Mouse (Mus musculus) kidney, postnatal 25 days (tissue): Measurements from ENCODE around the gene Utp11.
A peak's percentile ranks its signal among the peaks of the same experiment; 100 is the strongest.

ENCODE experiments used
- DNase-seq, 2 experiments: peaks; one replicate each; pipeline ENCODE4 v3.0.0; 2021; ENCODE audit warnings: mixed read lengths in 2 of 2

The Utp11 gene

GRCm38 (mm10) chr4:124670232-124670631, 23.2 kb downstream of the Utp11 start:
- peak; percentile 72 to 89 for DNase-seq

GRCm38 (mm10) chr4:124668078-124668477, 25.3 kb downstream of the Utp11 start:
- DNase-seq = no peak

GRCm38 (mm10) chr4:124667476-124668033, 25.8 kb downstream of the Utp11 start:
- DNase-seq = no peak

GRCm38 (mm10) chr4:124664604-124665003, 28.8 kb downstream of the Utp11 start:
- DNase-seq = no peak

- no peak for DNase-seq
Measured at GRCm38 (mm10) chr4:124664185-124664584, 29.2 kb downstream of the Utp11 start.

- no peak for DNase-seq
Measured at GRCm38 (mm10) chr4:124663034-124663433, 30.4 kb downstream of the Utp11 start.

- DNase-seq = no peak
Measured at GRCm38 (mm10) chr4:124660603-124661002, 32.8 kb downstream of the Utp11 start.

GRCm38 (mm10) chr4:124659251-124660217, 33.9 kb downstream of the Utp11 start:
- DNase-seq = no peak

- DNase-seq = no peak
Measured at GRCm38 (mm10) chr4:124658412-124658851, 35.0 kb downstream of the Utp11 start.

GRCm38 (mm10) chr4:124657781-124658180, 35.6 kb downstream of the Utp11 start:
- DNase-seq = no peak

GRCm38 (mm10) chr4:124656854-124657650, 36.3 kb downstream of the Utp11 start:
- DNase-seq = peak; percentile 73 to 90

- DNase-seq = no peak
Measured at GRCm38 (mm10) chr4:124656518-124656853, 36.9 kb downstream of the Utp11 start, which contains the start of gene Pou3f1. Gene Pou3f1 (plus strand): TSS chr4:124656807.

GRCm38 (mm10) chr4:124652886-124653285, 40.5 kb downstream of the Utp11 start:
- peak; percentile 50 to 82 for DNase-seq

GRCm38 (mm10) chr4:124647909-124648308, 45.5 kb downstream of the Utp11 start:
- no peak for DNase-seq

- DNase-seq = peak in 1 of 2 experiments; percentile 26
Measured at GRCm38 (mm10) chr4:124646591-124646990, 46.8 kb downstream of the Utp11 start.

- DNase-seq = peak in 1 of 2 experiments; percentile 20
Measured at GRCm38 (mm10) chr4:124644974-124645433, 48.4 kb downstream of the Utp11 start.

- no peak for DNase-seq
Measured at GRCm38 (mm10) chr4:124643859-124644258, 49.5 kb downstream of the Utp11 start.

GRCm38 (mm10) chr4:124639715-124640114, 53.7 kb downstream of the Utp11 start:
- no peak for DNase-seq

- peak; percentile 63 to 65 for DNase-seq
Measured at GRCm38 (mm10) chr4:124633281-124633680, 60.1 kb downstream of the Utp11 start.

GRCm38 (mm10) chr4:124632856-124633255, 60.5 kb downstream of the Utp11 start:
- DNase-seq = no peak

GRCm38 (mm10) chr4:124631456-124631855, 61.9 kb downstream of the Utp11 start:
- DNase-seq = no peak
